Mouse (Mus musculus) bone marrow macrophage, adult 2 months (primary cell): ENCODE measurements around the gene Cpn1.

Source experiments
- CTCF ChIP-seq: IDR thresholded peaks from 2 replicates; pipeline ENCODE4 v1.5.1; 2012; ENCODE audit warnings: low read depth, mild to moderate bottlenecking, low read length, moderate library complexity
- POLR2A ChIP-seq: IDR thresholded peaks from 2 replicates; pipeline ENCODE4 v1.6.1; 2012; ENCODE audit warnings: mild to moderate bottlenecking, low read depth, low read length, borderline replicate concordance

DNA sequence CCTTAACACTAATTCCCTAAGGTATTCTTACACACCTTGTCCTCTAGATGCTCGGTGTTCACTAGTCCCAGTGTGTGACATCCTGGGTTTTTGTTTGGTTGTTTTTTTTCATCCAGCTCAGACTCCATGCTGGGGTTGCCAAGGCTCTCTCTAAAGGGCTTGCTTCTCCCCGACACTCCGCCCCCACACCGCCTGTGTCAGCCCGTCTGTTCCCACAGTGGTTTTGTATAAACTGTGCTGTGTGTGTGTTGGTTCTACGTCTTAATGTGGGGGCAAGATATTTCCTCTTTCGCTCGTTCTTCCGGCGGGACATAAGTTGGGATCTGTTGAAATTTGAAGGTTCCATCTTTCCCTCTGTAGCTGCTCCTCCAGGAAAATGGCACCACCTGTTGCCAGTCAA, 11.7 kb upstream of the Cpn1 start:
- TF ChIP-seq CTCF (no peak), POLR2A (no peak)
